Mouse (Mus musculus) lung, adult 18-20 months (tissue): ENCODE measurements around the gene Gm43517.

Experiments used
- DNase-seq, 2 experiments: peaks; one replicate each; pipeline ENCODE4 v3.0.0; 2022; ENCODE audit warnings: mixed read lengths in 2 of 2

Gene Gm43517

DNA sequence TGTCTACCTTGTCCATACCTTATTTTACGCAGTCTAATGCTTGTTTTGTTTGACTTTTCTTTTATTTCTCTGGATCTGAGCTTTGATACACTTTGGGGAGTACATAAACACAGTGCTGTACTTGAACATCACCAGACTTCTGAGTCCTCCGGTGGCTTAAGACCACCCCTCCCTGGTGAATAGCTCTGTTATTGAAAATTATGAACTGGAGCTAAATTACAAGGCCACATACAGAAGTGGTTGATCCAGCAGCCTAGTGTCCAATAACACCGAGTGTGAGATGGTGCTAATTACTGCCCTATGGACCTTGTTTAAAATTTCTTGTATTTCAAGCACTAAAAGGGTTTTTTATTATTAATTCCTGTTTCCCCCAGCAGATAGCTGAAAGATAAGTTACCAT, 33.0 kb downstream of the Gm43517 start:
- no peak for DNase-seq
